Mouse (Mus musculus): ENCODE data around the gene Ntm. TPM values are rescaled to one million over a fixed set of nuclear protein-coding genes. Genes with fewer than 3 reads are reported as not detected.

The Ntm gene
- polyA plus RNA-seq, 1 experiment, result 1.3 TPM

DNA sequence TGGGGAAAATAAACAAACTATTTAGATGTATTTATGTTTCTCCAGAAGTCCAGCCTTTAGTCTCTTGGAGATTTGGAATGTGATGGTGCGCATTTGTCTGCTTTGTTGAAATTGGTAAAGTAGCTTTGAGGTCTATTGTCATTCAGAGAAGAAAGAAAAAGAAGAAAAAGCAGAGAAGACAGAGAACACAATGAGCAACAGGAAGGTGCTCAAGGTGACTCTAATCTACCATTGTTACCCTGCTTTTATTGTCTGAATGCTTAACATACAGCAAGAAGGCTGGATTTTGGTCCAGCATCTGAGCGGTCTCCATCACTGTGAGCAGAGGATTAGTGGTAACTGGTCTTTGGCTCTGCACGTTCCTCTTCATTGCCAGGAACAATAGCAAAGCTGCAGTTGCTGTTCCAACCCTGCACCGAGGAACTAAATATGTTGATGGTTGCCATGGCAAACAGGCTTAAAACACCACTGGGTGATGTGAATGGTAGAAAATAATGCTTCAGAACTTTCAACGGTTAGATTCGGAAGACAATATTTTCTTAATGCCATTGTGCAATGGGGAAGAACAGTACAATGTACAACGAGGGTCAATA, 350.8 kb downstream of the Ntm start:
- H3K4me3 ChIP-seq (replicated peaks; ENCODE audit: control insufficient read depth, low read depth, low read length), result no peak overlapping the region
- 81% methylated on average over 7 of the region's 7 CpGs for WGBS
- H3K27ac ChIP-seq (ENCODE audit: control insufficient read depth, insufficient read depth, low read depth, low read length, poor library complexity), result no peak overlapping the region
- TF ChIP-seq CTCF (IDR thresholded peaks at IDR 0.05; ENCODE audit: control insufficient read depth, insufficient read depth, low read length) (no peak), POLR2A (IDR thresholded peaks at IDR 0.05; ENCODE audit: borderline replicate concordance, control insufficient read depth, low read depth, low read length) (no peak)
- no peaks in the 10 kb centered on the region for H3K4me1 ChIP-seq (ENCODE audit: control insufficient read depth, insufficient read depth, low read length)

DNA sequence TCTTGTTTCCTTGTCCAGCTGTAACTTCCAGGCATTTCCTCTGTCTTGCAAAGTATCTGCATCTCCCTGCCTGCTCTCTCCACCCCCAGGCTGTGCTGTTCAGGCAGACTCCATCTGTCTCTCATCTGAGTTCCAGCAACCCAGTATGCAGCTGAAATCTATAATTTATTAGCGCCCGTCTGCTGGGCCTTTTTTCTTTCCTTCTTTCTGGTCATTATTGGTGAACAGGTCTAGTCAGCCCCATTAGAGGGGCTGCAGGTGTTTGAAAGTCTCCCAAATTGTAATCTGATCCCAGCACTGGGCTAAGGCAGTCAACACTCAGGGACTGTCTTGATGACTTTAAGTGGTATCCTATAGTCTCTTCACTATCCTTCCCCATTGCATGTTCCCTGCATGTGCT, 352.1 kb downstream of the Ntm start:
- 85% methylated on average over 2 of the region's 2 CpGs for WGBS
- H3K4me1 ChIP-seq (ENCODE audit: control insufficient read depth, insufficient read depth, low read length), result no peaks in the 10 kb centered on the region
- no peak overlapping the region for H3K27ac ChIP-seq (ENCODE audit: control insufficient read depth, insufficient read depth, low read depth, low read length, poor library complexity)
- TF ChIP-seq CTCF (IDR thresholded peaks at IDR 0.05; ENCODE audit: control insufficient read depth, insufficient read depth, low read length) (no peak), POLR2A (IDR thresholded peaks at IDR 0.05; ENCODE audit: borderline replicate concordance, control insufficient read depth, low read depth, low read length) (no peak)
- H3K4me3 ChIP-seq (replicated peaks; ENCODE audit: control insufficient read depth, low read depth, low read length), result no peak overlapping the region

DNA sequence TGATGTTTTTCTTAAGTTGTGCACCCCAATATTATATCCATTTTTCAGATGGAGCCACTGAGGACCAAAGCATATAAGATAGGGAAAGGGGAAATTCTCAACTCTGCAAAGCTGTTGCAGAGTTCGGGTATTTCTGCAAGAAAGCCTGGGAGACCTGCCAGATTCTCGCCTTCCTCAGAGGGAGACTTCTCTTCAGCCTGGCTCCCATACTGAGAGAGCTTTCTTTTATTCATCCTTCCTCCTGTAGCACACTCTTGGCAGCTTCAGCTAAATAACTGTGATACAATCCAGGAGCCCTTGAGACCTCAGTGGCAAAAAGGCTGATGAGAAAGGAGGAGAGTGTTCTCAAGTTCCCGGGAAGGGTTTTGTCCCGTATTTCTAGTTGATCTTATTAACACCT, 365.3 kb downstream of the Ntm start:
- H3K4me1 ChIP-seq (ENCODE audit: control insufficient read depth, insufficient read depth, low read length), result no peaks in the 10 kb centered on the region
- 41% methylated on average over 4 of the region's 4 CpGs for WGBS
- TF ChIP-seq POLR2A (IDR thresholded peaks at IDR 0.05; ENCODE audit: borderline replicate concordance, control insufficient read depth, low read depth, low read length) (no peak), CTCF (IDR thresholded peaks at IDR 0.05; ENCODE audit: control insufficient read depth, insufficient read depth, low read length) (no peak)
- H3K4me3 ChIP-seq (replicated peaks; ENCODE audit: control insufficient read depth, low read depth, low read length), result no peak overlapping the region
- H3K27ac ChIP-seq (ENCODE audit: control insufficient read depth, insufficient read depth, low read depth, low read length, poor library complexity), result no peak overlapping the region

DNA sequence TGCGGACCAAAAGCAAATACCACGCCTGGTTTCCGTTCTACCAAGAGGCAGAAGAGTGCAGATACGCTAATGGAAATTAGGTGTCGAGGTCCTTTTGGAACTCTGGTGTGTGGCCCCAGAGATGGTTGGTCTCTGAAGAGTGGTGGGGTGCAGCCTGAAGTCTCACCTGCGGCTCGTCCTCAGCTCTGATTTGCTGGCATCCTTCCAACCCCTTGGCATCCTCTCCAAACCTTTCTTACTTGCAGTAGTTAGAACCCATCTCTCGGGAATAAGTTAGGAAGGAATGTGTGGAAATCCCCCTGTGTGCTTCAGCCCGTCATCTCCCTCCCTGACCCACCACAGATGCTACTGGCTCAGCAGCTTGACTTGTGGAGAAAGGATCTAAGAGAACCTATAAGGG, 367.6 kb downstream of the Ntm start:
- WGBS, result 76% methylated on average over 9 of the region's 9 CpGs
- Histone ChIP-seq H3K4me1 (ENCODE audit: control insufficient read depth, insufficient read depth, low read length) (no peaks in the 10 kb centered on the region), H3K27ac (ENCODE audit: control insufficient read depth, insufficient read depth, low read depth, low read length, poor library complexity) (no peak overlapping the region), H3K4me3 (replicated peaks; ENCODE audit: control insufficient read depth, low read depth, low read length) (no peak overlapping the region)
- TF ChIP-seq CTCF (IDR thresholded peaks at IDR 0.05; ENCODE audit: control insufficient read depth, insufficient read depth, low read length) (no peak), POLR2A (IDR thresholded peaks at IDR 0.05; ENCODE audit: borderline replicate concordance, control insufficient read depth, low read depth, low read length) (no peak)

DNA sequence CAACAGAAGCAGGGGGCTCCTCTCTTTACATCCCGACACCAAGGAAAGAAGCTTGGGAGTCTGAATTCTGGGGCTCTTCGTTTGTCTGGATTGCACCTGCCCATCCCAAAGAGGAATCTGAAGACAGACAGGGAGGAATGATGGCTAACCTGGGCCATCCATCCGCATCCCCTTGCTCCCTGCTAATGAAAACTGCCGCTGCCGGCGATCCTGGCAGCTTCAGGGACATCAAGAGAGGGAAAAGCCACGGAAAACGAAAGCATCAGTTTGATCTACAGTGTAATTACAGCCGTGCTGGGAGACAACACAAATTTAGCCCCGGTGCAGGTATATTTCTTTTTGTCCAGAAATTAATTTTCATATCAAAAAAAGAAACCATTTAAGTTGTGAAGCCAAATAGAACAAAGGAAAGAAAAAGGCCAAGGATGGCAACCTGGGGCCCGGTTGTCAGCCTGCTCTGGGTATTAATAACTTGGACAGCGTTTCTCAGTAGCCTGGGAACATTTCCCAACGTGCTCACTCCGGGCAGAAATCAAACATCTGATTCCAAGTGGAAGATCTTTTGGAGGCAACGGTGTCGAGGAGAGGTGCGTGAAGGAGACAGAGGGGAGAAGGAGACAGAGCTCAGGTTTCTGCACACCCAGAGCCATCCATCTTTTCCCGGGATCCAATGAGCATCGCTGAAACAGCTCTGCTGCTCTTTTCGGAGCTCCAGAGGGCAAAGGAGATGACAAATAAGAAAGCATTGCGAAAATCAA, 368.2 kb downstream of the Ntm start:
- TF ChIP-seq CTCF (IDR thresholded peaks at IDR 0.05; ENCODE audit: control insufficient read depth, insufficient read depth, low read length), result no peak
- no peak for TF ChIP-seq POLR2A (IDR thresholded peaks at IDR 0.05; ENCODE audit: borderline replicate concordance, control insufficient read depth, low read depth, low read length)
- WGBS, result 83% methylated on average over 21 of the region's 21 CpGs
- H3K4me3 ChIP-seq (replicated peaks; ENCODE audit: control insufficient read depth, low read depth, low read length), result no peak overlapping the region
- no peaks in the 10 kb centered on the region for H3K4me1 ChIP-seq (ENCODE audit: control insufficient read depth, insufficient read depth, low read length)
- H3K27ac ChIP-seq (ENCODE audit: control insufficient read depth, insufficient read depth, low read depth, low read length, poor library complexity), result no peak overlapping the region

DNA sequence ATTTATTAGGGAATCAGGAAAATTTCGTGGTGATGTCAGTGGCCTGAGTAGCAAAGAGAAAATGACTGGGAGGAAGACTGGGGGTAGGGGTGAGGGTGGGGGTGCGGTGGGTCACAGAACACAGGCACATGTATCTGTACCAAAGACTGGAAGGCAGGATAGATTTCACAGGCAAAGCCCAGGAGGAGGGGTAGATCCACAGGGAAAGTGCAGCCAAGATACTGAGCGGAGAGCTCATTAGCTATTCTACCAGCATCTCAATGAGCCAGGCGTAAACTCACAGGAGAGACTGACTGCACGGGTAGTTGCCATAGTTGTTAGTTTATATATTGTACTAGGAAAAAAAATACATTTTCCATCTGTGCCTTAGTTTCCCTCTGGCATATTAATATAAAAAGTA, 375.6 kb downstream of the Ntm start:
- TF ChIP-seq POLR2A (IDR thresholded peaks at IDR 0.05; ENCODE audit: borderline replicate concordance, control insufficient read depth, low read depth, low read length) (no peak), CTCF (IDR thresholded peaks at IDR 0.05; ENCODE audit: control insufficient read depth, insufficient read depth, low read length) (no peak)
- Histone ChIP-seq H3K27ac (ENCODE audit: control insufficient read depth, insufficient read depth, low read depth, low read length, poor library complexity) (no peak overlapping the region), H3K4me1 (ENCODE audit: control insufficient read depth, insufficient read depth, low read length) (no peaks in the 10 kb centered on the region), H3K4me3 (replicated peaks; ENCODE audit: control insufficient read depth, low read depth, low read length) (no peak overlapping the region)
- 74% methylated on average over 5 of the region's 5 CpGs for WGBS

DNA sequence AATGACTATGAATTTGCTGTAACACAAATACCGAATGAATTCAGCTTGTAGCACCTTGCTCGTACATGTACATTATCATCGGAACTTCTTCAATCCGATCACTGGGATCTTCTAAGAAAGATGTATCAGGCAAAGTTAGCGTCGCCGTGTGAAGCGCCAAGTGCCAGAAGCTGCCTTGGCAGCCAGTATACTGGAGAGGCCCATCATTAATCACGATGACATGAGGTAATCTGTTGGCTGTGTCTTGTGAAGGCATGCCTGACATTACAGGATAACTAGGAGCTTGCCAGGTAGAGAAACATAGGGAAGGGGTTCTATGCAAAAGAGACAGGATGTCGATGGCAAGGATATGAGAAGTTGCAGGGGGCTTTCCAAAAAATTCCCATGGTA, 376.6 kb downstream of the Ntm start:
- Histone ChIP-seq H3K4me3 (replicated peaks; ENCODE audit: control insufficient read depth, low read depth, low read length) (no peak overlapping the region), H3K27ac (ENCODE audit: control insufficient read depth, insufficient read depth, low read depth, low read length, poor library complexity) (no peak overlapping the region), H3K4me1 (ENCODE audit: control insufficient read depth, insufficient read depth, low read length) (no peaks in the 10 kb centered on the region)
- TF ChIP-seq CTCF (IDR thresholded peaks at IDR 0.05; ENCODE audit: control insufficient read depth, insufficient read depth, low read length) (no peak), POLR2A (IDR thresholded peaks at IDR 0.05; ENCODE audit: borderline replicate concordance, control insufficient read depth, low read depth, low read length) (no peak)
- WGBS, result 84% methylated on average over 10 of the region's 10 CpGs

DNA sequence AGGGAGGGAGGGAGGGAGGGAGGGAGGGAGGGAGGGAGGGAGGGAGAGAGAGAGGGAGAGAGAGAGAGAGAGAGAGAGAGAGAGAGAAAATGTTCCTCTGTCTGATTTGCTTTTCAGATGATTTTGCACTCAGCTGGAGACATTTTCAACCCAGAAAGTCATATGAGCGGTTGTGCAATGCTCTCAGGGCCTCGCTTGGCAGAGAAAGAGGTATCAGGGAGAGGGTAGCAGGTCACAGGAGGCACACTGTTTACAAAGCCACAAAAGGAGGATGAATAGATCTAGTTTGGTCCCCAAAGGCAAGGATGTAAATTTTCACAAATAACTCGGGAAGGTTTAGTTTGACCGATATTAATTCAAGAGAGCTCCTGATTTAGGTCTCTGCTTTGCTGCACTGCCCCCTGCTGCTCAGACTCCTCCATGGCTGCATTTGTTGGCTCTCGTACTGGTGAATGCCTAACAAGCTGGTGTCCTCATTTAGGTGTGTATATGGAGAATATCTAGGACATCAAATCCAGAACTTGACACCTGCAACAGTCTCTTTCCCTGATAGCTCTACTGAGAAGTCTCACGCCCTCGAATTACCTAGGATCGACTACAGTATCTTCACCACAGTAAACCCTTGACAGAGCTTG, 377.1 kb downstream of the Ntm start:
- Histone ChIP-seq H3K4me3 (replicated peaks; ENCODE audit: control insufficient read depth, low read depth, low read length) (no peak overlapping the region), H3K4me1 (ENCODE audit: control insufficient read depth, insufficient read depth, low read length) (no peaks in the 10 kb centered on the region), H3K27ac (ENCODE audit: control insufficient read depth, insufficient read depth, low read depth, low read length, poor library complexity) (no peak overlapping the region)
- TF ChIP-seq CTCF (IDR thresholded peaks at IDR 0.05; ENCODE audit: control insufficient read depth, insufficient read depth, low read length) (no peak), POLR2A (IDR thresholded peaks at IDR 0.05; ENCODE audit: borderline replicate concordance, control insufficient read depth, low read depth, low read length) (no peak)
- 53% methylated on average over 8 of the region's 8 CpGs for WGBS

All from bone marrow, adult 2 months (tissue).